Mouse (Mus musculus) urinary bladder, postnatal 36 days (tissue): ENCODE results near the gene Xylt1.
A peak's percentile ranks its signal among the peaks of the same experiment; 100 is the strongest.

Experiments
- DNase-seq, 2 experiments: peaks; one replicate each; pipeline ENCODE4 v3.0.0; 2022; ENCODE audit warnings: low spot score in 2 of 2, mixed read lengths in 1 of 2

The Xylt1 gene

DNA sequence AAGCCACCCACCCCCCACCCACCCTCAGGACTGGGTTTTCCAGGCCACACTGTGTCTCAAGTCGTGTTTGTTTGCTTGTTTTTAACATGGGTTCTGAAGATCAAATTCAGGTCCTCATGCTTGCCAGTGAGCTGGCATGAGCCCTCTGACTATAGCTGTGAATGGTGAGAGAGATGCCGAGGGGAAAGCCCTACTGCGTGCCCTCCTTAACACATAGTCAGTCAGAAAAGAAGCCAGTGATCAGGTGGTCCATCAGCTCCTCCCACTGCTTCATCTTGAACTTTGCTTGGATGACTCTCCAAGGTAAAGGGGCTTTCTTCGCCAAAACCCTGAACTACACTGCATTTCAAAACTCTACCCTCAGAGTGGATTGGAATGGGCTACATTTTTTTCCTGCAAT lies 183.8 kb downstream of the Xylt1 start:
- no peak for DNase-seq

GRCm38 (mm10) chr7:117566115-117566514 lies 185.3 kb downstream of the Xylt1 start:
- no peak for DNase-seq

- DNase-seq: no peak
These were observed 186.1 kb downstream of the Xylt1 start for GRCm38 (mm10) chr7:117566833-117567232.

DNA sequence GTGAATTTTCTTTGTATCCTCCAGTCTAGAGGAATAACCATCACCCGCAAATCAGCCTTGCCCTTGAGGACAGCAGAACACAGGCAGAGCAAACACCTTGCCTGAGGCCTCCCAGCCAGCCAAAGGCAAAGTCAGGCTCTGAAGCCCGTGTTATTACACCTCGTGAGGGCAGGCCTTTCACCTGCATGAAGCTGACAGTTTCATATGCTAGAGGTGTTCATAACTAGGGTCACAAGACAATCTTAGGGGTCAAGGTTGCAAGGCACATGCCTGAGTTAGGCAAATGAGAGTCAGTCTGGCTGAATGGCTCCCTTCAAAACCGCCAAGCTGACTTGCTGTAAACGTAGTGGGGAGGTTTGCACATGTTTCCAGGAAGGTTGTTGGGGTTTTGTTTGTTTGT lies 186.5 kb downstream of the Xylt1 start:
- no peak for DNase-seq

DNA sequence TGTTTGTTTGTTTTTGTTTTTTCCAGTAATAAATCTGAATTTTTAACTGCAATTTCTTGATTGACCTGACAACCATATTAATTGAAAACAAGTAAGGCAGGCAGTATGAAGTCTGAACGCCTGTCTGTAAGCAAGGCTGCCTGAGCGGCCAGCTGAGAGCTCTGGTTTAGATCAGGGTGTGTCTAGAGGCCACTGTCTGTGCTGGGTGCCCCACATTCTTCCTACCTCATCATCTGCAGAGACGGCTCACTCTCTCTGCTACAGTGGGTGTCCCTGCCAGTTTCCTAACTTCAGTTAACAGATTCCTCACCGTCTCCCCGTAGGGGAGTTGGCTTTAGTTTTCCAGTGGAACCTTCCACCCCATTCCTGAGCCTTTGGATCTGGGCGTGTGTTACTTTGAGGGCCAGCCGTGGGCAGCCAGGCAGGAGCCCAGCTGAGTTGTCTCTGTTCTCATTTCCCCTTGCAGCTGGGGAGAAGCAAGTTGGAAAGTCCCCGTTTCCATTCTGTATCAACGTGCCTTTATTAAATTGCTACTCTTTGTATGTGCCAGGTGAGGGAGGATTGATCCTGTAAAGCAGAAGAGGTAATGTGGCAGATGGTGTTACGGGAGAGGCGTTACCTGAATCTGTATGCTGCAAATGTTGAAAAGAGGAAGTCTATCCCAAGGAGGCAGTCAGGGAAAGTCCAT lies 187.0 kb downstream of the Xylt1 start:
- DNase-seq: no peak

- DNase-seq: no peak
These were observed 190.4 kb downstream of the Xylt1 start for GRCm38 (mm10) chr7:117571131-117571530.

- no peak for DNase-seq
These were observed 190.9 kb downstream of the Xylt1 start for GRCm38 (mm10) chr7:117571713-117572112.

GRCm38 (mm10) chr7:117573170-117573569 lies 192.4 kb downstream of the Xylt1 start:
- peak in 1 of 2 experiments; percentile 5 for DNase-seq

GRCm38 (mm10) chr7:117575417-117575816 lies 194.6 kb downstream of the Xylt1 start:
- DNase-seq: no peak

DNA sequence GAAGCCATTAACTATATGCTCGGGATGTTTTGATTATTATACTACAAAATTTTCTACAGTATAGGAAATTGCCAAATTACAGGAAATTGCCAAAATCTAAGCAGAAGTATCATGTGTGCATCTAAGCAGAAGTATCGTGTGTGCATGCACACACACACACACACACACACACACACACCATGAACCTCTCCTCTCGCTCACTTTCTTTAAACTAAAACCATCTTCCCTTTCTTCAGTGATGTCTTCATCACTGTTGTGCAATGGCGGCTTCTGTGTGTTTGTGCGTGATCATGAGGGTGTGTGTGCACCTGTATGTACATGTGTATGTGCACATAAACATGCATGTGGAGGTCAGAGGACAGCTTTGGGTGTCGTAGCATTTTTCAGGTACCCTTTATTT lies 196.3 kb downstream of the Xylt1 start:
- no peak for DNase-seq

DNA sequence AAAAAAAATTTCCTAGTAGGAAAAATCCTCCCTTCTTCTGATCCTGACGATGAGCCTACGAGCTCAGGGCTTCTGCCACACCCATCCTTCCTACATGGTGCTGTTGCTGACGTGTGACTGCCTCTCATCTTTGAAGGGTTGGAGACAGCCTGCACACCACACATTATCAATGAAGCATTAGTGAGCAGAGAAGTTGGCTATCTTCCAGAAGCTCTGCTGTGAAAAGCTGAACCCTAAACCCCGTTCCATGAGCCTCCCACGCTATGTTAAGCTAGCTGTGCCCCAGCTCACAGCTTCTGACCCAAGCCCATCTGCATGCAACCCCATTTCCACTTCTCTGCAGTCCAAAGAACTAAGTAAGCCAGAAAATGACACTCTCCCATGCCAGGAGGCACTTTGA lies 204.4 kb downstream of the Xylt1 start:
- no peak for DNase-seq

DNA sequence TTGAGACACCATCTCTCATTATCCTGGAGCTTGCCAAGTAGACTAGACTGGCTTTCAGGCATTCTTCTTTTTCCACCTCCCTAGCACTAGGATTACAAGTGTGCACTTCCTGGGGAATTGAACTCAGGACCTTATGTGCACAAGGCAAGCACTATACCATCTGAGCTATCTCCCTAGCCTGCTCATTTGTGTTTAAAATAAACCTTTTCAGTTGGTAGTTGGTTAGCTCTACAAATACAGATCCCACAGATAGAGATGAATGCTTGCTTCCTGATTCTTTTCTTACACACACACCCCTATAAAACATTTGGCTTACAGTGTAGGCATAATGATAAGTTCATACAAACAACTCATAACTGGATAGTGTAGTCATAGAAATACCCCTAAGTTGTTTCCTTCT lies 206.0 kb downstream of the Xylt1 start:
- no peak for DNase-seq

GRCm38 (mm10) chr7:117587234-117587929 lies 206.6 kb downstream of the Xylt1 start:
- no peak for DNase-seq

GRCm38 (mm10) chr7:117588426-117588825 lies 207.6 kb downstream of the Xylt1 start:
- DNase-seq: no peak

- no peak for DNase-seq
These were observed 208.6 kb downstream of the Xylt1 start for GRCm38 (mm10) chr7:117589359-117589758.

DNA sequence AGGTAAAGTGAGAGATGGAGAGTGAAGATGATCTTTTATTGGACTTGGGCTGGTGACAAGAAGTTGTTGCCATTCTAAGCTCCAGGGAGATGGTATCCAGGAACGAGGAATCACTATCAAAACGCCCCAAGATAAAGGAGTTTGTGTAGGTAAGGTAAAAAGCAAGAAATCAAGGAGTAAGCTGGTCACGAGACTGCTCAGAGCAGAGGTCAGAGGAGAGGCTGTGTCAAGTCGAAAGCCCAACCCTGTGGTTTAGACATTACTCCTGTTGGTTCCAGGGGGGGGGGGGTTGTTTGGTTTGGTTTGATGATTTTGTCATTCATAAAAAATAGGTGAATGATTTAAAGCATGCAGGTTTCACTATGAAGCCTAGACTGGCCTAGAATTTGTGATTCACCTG lies 209.0 kb downstream of the Xylt1 start:
- no peak for DNase-seq

- DNase-seq: no peak
These were observed 213.4 kb downstream of the Xylt1 start for GRCm38 (mm10) chr7:117594191-117594590.

GRCm38 (mm10) chr7:117595029-117595695 lies 214.4 kb downstream of the Xylt1 start:
- DNase-seq: no peak

DNA sequence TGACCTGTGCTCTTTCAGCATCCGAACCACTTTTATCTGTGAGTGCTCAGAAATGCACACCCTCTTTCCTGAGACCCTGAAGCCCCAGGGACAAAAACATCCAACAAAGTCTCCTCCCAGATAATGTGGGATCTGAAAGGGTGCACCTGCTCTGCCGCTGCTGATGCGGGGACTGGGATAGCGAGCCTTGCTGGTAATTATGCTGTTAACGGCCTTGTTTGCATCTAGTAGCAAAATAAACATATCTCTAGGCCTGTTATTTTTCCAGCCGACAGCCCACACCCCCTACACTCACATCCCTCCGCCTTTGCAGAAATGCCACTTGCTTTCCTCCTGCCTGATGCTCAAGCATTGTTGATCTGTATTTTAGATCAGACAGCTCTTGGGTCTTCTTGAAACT lies 219.7 kb downstream of the Xylt1 start:
- DNase-seq: no peak

- no peak for DNase-seq
These were observed 229.7 kb downstream of the Xylt1 start for GRCm38 (mm10) chr7:117610439-117610838.

GRCm38 (mm10) chr7:117612788-117613473 lies 232.2 kb downstream of the Xylt1 start:
- no peak for DNase-seq

DNA sequence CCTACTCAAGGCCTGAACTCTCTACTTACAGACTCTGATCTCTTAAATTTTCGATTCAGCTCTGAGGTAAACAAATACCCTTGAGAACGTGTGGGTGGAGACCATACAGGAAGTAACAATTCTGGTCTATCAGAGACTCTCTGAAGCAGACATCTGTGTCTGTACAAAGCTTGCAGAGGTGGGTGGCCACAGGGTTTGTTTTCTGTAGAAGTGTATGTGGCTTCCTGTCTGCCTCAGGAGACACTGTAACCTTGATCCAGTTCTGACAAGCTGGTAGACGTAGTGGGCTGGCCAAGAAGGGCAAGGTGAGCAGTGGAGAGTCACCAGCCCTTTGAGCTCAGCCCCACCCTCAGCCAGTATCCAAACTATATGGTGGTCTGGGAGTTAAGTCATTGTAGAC lies 233.0 kb downstream of the Xylt1 start:
- DNase-seq: no peak
